Comparison of ENCODE assay signal across 8 mouse cellular contexts in genomic region chr17:64599916-64600315, GRCm38 (mm10). TPM values are rescaled to one million over a fixed set of nuclear protein-coding genes. Genes with fewer than 3 reads are reported as not detected.
DNase-seq lines count a peak whose midpoint lies in the region; ATAC-seq and TF ChIP-seq lines count a peak whose summit lies in the region.

No protein-coding gene starts in this region.

- H3K4me1 ChIP-seq in hindbrain, embryonic 11.5 days (replicated peaks; ENCODE audit: control insufficient read depth, insufficient read depth, low read length), result no peaks in the 10 kb centered on the region
- H3K4me1 ChIP-seq in limb, embryonic 14.5 days (ENCODE audit: control insufficient read depth, insufficient read depth, low read length), result peaks cover 28% of the 10 kb centered on the region
- no peaks in the 10 kb centered on the region for H3K4me1 ChIP-seq in midbrain, postnatal 0 days (ENCODE audit: insufficient read depth, low read length)

- H3K27ac ChIP-seq in hindbrain, embryonic 11.5 days (ENCODE audit: low read depth, low read length), result peak overlapping the region; percentile 79; the same call in 1 of the 2 replicates
- H3K27ac ChIP-seq in limb, embryonic 14.5 days (replicated peaks; ENCODE audit: low read depth, low read length), result peak overlapping the region; percentile 92
- peak overlapping the region; percentile 89 for H3K27ac ChIP-seq in midbrain, postnatal 0 days (ENCODE audit: low read depth, low read length)

- H3K9me3 ChIP-seq in hindbrain, embryonic 11.5 days (ENCODE audit: control insufficient read depth, low read length), result no peaks in the 10 kb centered on the region
- H3K9me3 ChIP-seq in limb, embryonic 14.5 days (ENCODE audit: control insufficient read depth, low read length), result no peaks in the 10 kb centered on the region
- no peaks in the 10 kb centered on the region for H3K9me3 ChIP-seq in midbrain, postnatal 0 days (ENCODE audit: low read length)

- no peaks in the 10 kb centered on the region for H3K27me3 ChIP-seq in hindbrain, embryonic 11.5 days (ENCODE audit: control insufficient read depth, insufficient read depth, low read length)
- no peaks in the 10 kb centered on the region for H3K27me3 ChIP-seq in limb, embryonic 14.5 days (ENCODE audit: control insufficient read depth, insufficient read depth, low read length)
- no peaks in the 10 kb centered on the region for H3K27me3 ChIP-seq in midbrain, postnatal 0 days (ENCODE audit: insufficient read depth, low read length)

- H3K4me2 ChIP-seq in hindbrain, embryonic 11.5 days (replicated peaks; ENCODE audit: low read depth, low read length), result peak overlapping the region; percentile 100
- H3K4me2 ChIP-seq in limb, embryonic 14.5 days (replicated peaks; ENCODE audit: low read depth, low read length, severe bottlenecking), result peak overlapping the region; percentile 91
- H3K4me2 ChIP-seq in midbrain, postnatal 0 days (ENCODE audit: low read depth, low read length, poor library complexity, severe bottlenecking), result peak overlapping the region; percentile 97

- no peak for ATAC-seq in hindbrain, embryonic 11.5 days (ENCODE audit: low FRiP score)
- no peak for ATAC-seq in limb, embryonic 14.5 days (ENCODE audit: low FRiP score, low read depth)
- 0 out of 2 replicates have a peak, but pooled peaks have one; percentile 31 for ATAC-seq in midbrain, postnatal 0 days (ENCODE audit: low FRiP score)

- 32% methylated on average over 4 of the region's 4 CpGs for WGBS in hindbrain, embryonic 11.5 days
- WGBS in limb, embryonic 14.5 days, result 24% methylated on average over 4 of the region's 4 CpGs
- 32% methylated on average over 4 of the region's 4 CpGs for WGBS in midbrain, postnatal 0 days

- DNase-seq in adrenal gland, postnatal 14 days, result peak; percentile 50
- DNase-seq in adrenal gland, adult 2 months, result no peak
- DNase-seq in thymus, postnatal 14 days, result peak; percentile 46
- DNase-seq in thymus, adult 18-20 months, result no peak
- DNase-seq in hindbrain, embryonic 11.5 days (ENCODE audit: low spot score), result no peak
- peak; percentile 72 for DNase-seq in limb, embryonic 14.5 days (ENCODE audit: low spot score)
- peak; percentile 78 for DNase-seq in midbrain, postnatal 0 days (ENCODE audit: low spot score)
- no peak for DNase-seq in gastrocnemius, postnatal 25 days

- no peak overlapping the region for H3K9ac ChIP-seq in hindbrain, embryonic 11.5 days (ENCODE audit: low read depth, low read length)
- peak overlapping the region; percentile 93 for H3K9ac ChIP-seq in limb, embryonic 14.5 days (ENCODE audit: low read depth, low read length, severe bottlenecking)
- peak overlapping the region; percentile 85 for H3K9ac ChIP-seq in midbrain, postnatal 0 days (replicated peaks; ENCODE audit: low read length, poor library complexity, severe bottlenecking)

- H3K36me3 ChIP-seq in hindbrain, embryonic 11.5 days (ENCODE audit: control insufficient read depth, insufficient read depth, low read length), result no peaks in the 10 kb centered on the region
- no peaks in the 10 kb centered on the region for H3K36me3 ChIP-seq in limb, embryonic 14.5 days (ENCODE audit: control insufficient read depth, insufficient read depth, low read length)
- no peaks in the 10 kb centered on the region for H3K36me3 ChIP-seq in midbrain, postnatal 0 days (ENCODE audit: insufficient read depth, low read length)

- peak; percentile 78 for TF ChIP-seq CTCF in midbrain, postnatal 0 days (IDR thresholded peaks at IDR 0.05)

- peak overlapping the region; percentile 64; the same call in 1 of the 2 replicates for H3K4me3 ChIP-seq in hindbrain, embryonic 11.5 days (ENCODE audit: low read depth, low read length)
- peak overlapping the region; percentile 93 for H3K4me3 ChIP-seq in limb, embryonic 14.5 days (replicated peaks; ENCODE audit: low read length)
- H3K4me3 ChIP-seq in midbrain, postnatal 0 days (ENCODE audit: low read depth, low read length), result peak overlapping the region; percentile 81; the same call in 1 of the 2 replicates

- TF ChIP-seq POLR2A in limb, embryonic 14.5 days (IDR thresholded peaks at IDR 0.05; ENCODE audit: borderline replicate concordance, extremely low read depth, insufficient read depth, insufficient read length), result no peak

RNA-seq across cellular contexts. Expression of gene Man2a1, which starts 0.6 kb away (rescaled TPM):
- total RNA-seq in adrenal gland, postnatal 14 days (2021), result 150 and 156 TPM in 2 replicates
- total RNA-seq in adrenal gland, adult 2 months (2021), result 100 to 1,000 TPM; 120 to 175 TPM
- polyA plus RNA-seq in adrenal gland, adult 2 months (2012; rRNA removed), result 18.0 and 22.0 TPM in 2 replicates
- polyA plus RNA-seq in hindbrain, embryonic 11.5 days (2014; fragmentation: Nextera tagmentation; extraction: Ambion mirVana), result 4.8 and 5.9 TPM in 2 replicates
- polyA plus RNA-seq in limb, embryonic 14.5 days (2012; rRNA removed), result 27.4 and 31.9 TPM in 2 replicates
- polyA plus RNA-seq in limb, embryonic 14.5 days (2014; fragmentation: Nextera tagmentation; extraction: Ambion mirVana), result 12.5 and 16.1 TPM in 2 replicates
- 19.0 and 28.8 TPM in 2 replicates for total RNA-seq in midbrain, postnatal 0 days (2014; rRNA removed)
- polyA plus RNA-seq in midbrain, postnatal 0 days (2015; fragmentation: Nextera tagmentation; extraction: Ambion mirVana), result 2.6 and 3.2 TPM in 2 replicates
- total RNA-seq in gastrocnemius, postnatal 25 days (2021), result 10 to 100 TPM in 1 of 2 experiments, 1 to 10 TPM in 1; 8.9 to 10.6 TPM

Comparison
In these comparisons a context has a peak if more than half of its experiments do, and no peak if none do; other contexts are left out.
1. DNase-seq: peak in adrenal gland, postnatal 14 days (single experiment), thymus, postnatal 14 days (single experiment), limb, embryonic 14.5 days (single experiment) and midbrain, postnatal 0 days (single experiment); none in adrenal gland, adult 2 months (single experiment), thymus, adult 18-20 months (0 of 2), hindbrain, embryonic 11.5 days (single experiment) and gastrocnemius, postnatal 25 days (single experiment).
2. Peak in every context shown above with its lines, with median percentiles within 50 percentile points of each other: H3K27ac ChIP-seq, H3K4me2 ChIP-seq and H3K4me3 ChIP-seq.